ENCODE assay signal across 10 mouse cellular contexts in the genomic region with DNA sequence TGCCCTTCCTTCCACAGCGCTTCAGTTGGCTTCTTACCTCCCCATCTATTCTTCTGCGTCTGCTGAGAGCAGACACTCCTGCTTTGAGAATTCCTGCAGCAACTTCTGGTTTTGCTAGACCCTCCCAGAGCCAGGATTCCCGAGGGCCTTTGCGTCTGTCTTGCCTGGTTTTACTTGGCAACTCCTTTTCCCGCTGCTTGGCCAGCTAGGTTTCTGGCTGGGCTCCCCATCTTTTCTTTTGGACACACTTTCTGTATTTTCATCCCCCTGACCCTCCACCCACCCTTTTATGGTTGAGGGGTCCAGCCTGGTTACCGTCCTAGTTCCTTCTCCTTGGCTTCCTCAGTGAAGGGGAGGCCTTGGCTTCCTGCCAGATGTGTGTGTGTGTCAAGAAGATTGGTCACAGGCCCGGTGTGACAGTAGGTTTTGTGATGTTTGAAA. TPM values are rescaled to one million over a fixed set of nuclear protein-coding genes. Genes with fewer than 3 reads are reported as not detected.
A peak's percentile ranks its signal among the peaks of the same experiment; 100 is the strongest.
DNase-seq lines count a peak whose midpoint lies in the region; ATAC-seq and TF ChIP-seq lines count a peak whose summit lies in the region.
"Had no signal": no experiment of that assay in that cellular context is flagged by ENCODE, and none has a peak within 500 bp of the region (broad histone marks: within the 10 kb centered on the region; RNA-seq: fewer than 3 reads in every experiment).

No protein-coding gene starts in this region.

- H3K4me3 ChIP-seq in hindbrain, postnatal 0 days (ENCODE audit: low read length), result no peak overlapping the region
- no peak overlapping the region for H3K4me3 ChIP-seq in hindbrain, embryonic 13.5 days
- peak overlapping the region; percentile 5; the same call in 1 of the 2 replicates for H3K4me3 ChIP-seq in gastrocnemius, adult 2 months
- H3K4me3 ChIP-seq in limb, embryonic 15.5 days, result no peak overlapping the region
- no peak overlapping the region for H3K4me3 ChIP-seq in thymus, adult 2 months (ENCODE audit: control insufficient read depth, insufficient read depth, low read length)
- H3K4me3 ChIP-seq: stomach, embryonic 15.5 days had no signal

- no peaks in the 10 kb centered on the region for H3K4me1 ChIP-seq in hindbrain, postnatal 0 days (ENCODE audit: insufficient read depth, low read length)
- H3K4me1 ChIP-seq in hindbrain, embryonic 13.5 days (replicated peaks), result peaks cover 17% of the 10 kb centered on the region; the same call in 1 of the 2 replicates
- H3K4me1 ChIP-seq in limb, embryonic 15.5 days, result peaks cover 12% of the 10 kb centered on the region
- H3K4me1 ChIP-seq in thymus, adult 2 months (replicated peaks; ENCODE audit: control insufficient read depth, insufficient read depth, low read length), result peaks cover 17% of the 10 kb centered on the region
- H3K4me1 ChIP-seq: stomach, embryonic 15.5 days had no signal

- ATAC-seq in hindbrain, postnatal 0 days, result peak; percentile 52
- ATAC-seq in hindbrain, embryonic 13.5 days (ENCODE audit: low FRiP score), result no peak
- ATAC-seq in limb, embryonic 15.5 days (ENCODE audit: insufficient number of reproducible peaks, low FRiP score, low TSS enrichment, low read depth), result no peak

- DNase-seq in hindbrain, postnatal 0 days (ENCODE audit: low spot score), result peak; percentile 69
- DNase-seq in right cerebral cortex, postnatal 14 days, result peak; percentile 27
- no peak for DNase-seq in right cerebral cortex, adult 18-20 months
- peak; percentile 57 for DNase-seq in gastrocnemius, adult 2 months
- no peak for DNase-seq in spleen, postnatal 4 days (ENCODE audit: low spot score in 2 of 2)
- DNase-seq in thymus, adult 2 months, result no peak

- intact Hi-C loops in gastrocnemius, adult 2 months (cut with DNase I), result no loop called here

- H3K9me3 ChIP-seq in hindbrain, postnatal 0 days (ENCODE audit: low read length), result no peaks in the 10 kb centered on the region
- no peaks in the 10 kb centered on the region for H3K9me3 ChIP-seq in hindbrain, embryonic 13.5 days
- H3K9me3 ChIP-seq in limb, embryonic 15.5 days, result no peaks in the 10 kb centered on the region
- H3K9me3 ChIP-seq: stomach, embryonic 15.5 days had no signal

- TF ChIP-seq POLR2A in thymus, adult 2 months (IDR thresholded peaks at IDR 0.05; ENCODE audit: control insufficient read depth, extremely low read depth, insufficient read depth, low read length, poor library complexity), result no peak

- no peak overlapping the region for H3K27ac ChIP-seq in hindbrain, postnatal 0 days
- H3K27ac ChIP-seq in hindbrain, embryonic 13.5 days, result no peak overlapping the region
- H3K27ac ChIP-seq in gastrocnemius, adult 2 months, result peak overlapping the region; percentile 20
- H3K27ac ChIP-seq in limb, embryonic 15.5 days, result peak overlapping the region; percentile 47
- H3K27ac ChIP-seq in thymus, adult 2 months (ENCODE audit: control insufficient read depth, insufficient read depth, low read length), result no peak overlapping the region
- H3K27ac ChIP-seq: macrophage; stomach, embryonic 15.5 days had no signal

- no peak for TF ChIP-seq CTCF in hindbrain, postnatal 0 days (IDR thresholded peaks at IDR 0.05; ENCODE audit: low read depth)
- TF ChIP-seq CTCF in gastrocnemius, adult 2 months (IDR thresholded peaks at IDR 0.05), result no peak
- TF ChIP-seq CTCF in thymus, adult 2 months (IDR thresholded peaks at IDR 0.05; ENCODE audit: borderline replicate concordance, control insufficient read depth, extremely low read depth, insufficient read depth, low read length, poor library complexity), result no peak

- no peaks in the 10 kb centered on the region for H3K27me3 ChIP-seq in hindbrain, postnatal 0 days (ENCODE audit: insufficient read depth, low read length)
- H3K27me3 ChIP-seq in hindbrain, embryonic 13.5 days, result no peaks in the 10 kb centered on the region
- no peaks in the 10 kb centered on the region for H3K27me3 ChIP-seq in limb, embryonic 15.5 days
- H3K27me3 ChIP-seq in thymus, adult 2 months (ENCODE audit: control insufficient read depth, insufficient read depth, low read length), result no peaks in the 10 kb centered on the region
- H3K27me3 ChIP-seq: stomach, embryonic 15.5 days had no signal

- 0 out of 2 replicates have a peak overlapping the region, but pooled peaks have one; percentile 13 for H3K4me2 ChIP-seq in hindbrain, postnatal 0 days (ENCODE audit: low read depth, low read length)
- H3K4me2 ChIP-seq in hindbrain, embryonic 13.5 days, result no peak overlapping the region
- 0 out of 2 replicates have a peak overlapping the region, but pooled peaks have one; percentile 10 for H3K4me2 ChIP-seq in limb, embryonic 15.5 days
- H3K4me2 ChIP-seq: stomach, embryonic 15.5 days had no signal

- WGBS in hindbrain, postnatal 0 days, result 32% methylated on average over 7 of the region's 7 CpGs
- WGBS in hindbrain, embryonic 13.5 days, result 52% methylated on average over 7 of the region's 7 CpGs
- 25% methylated on average over 7 of the region's 7 CpGs for WGBS in limb, embryonic 15.5 days
- WGBS in thymus, adult 2 months, result 72% methylated on average over 7 of the region's 7 CpGs

- no peaks in the 10 kb centered on the region for H3K36me3 ChIP-seq in hindbrain, postnatal 0 days (ENCODE audit: insufficient read depth, low read length)
- H3K36me3 ChIP-seq in hindbrain, embryonic 13.5 days, result no peaks in the 10 kb centered on the region
- no peaks in the 10 kb centered on the region for H3K36me3 ChIP-seq in limb, embryonic 15.5 days
- H3K36me3 ChIP-seq in thymus, adult 2 months (ENCODE audit: control insufficient read depth, insufficient read depth, low read length), result no peaks in the 10 kb centered on the region
- H3K36me3 ChIP-seq: stomach, embryonic 15.5 days had no signal

- no peak overlapping the region for H3K9ac ChIP-seq in hindbrain, postnatal 0 days (replicated peaks; ENCODE audit: low read length)
- no peak overlapping the region for H3K9ac ChIP-seq in hindbrain, embryonic 13.5 days
- no peak overlapping the region for H3K9ac ChIP-seq in limb, embryonic 15.5 days
- H3K9ac ChIP-seq: stomach, embryonic 15.5 days had no signal

RNA-seq across cellular contexts. Expression of gene Vav3, which starts 26.0 kb away (rescaled TPM):
- 7.3 and 10.1 TPM in 2 replicates for total RNA-seq in hindbrain, postnatal 0 days (2014; rRNA removed)
- 6.7 and 8.2 TPM in 2 replicates for polyA plus RNA-seq in hindbrain, postnatal 0 days (2015; fragmentation: Nextera tagmentation; extraction: Ambion mirVana)
- 23.2 and 24.8 TPM in 2 replicates for polyA plus RNA-seq in hindbrain, embryonic 13.5 days (2015; fragmentation: Nextera tagmentation; extraction: Ambion mirVana)
- 1 to 10 TPM in 1 of 2 experiments, under 1 TPM in 1; 0.94 to 2.6 TPM for total RNA-seq in gastrocnemius, adult 2 months (2021)
- polyA plus RNA-seq in limb, embryonic 15.5 days (2015; fragmentation: Nextera tagmentation; extraction: Ambion mirVana), result 30.0 and 31.3 TPM in 2 replicates
- 3.1 and 3.2 TPM in 2 replicates for polyA plus RNA-seq in thymus, adult 2 months (2012; rRNA removed)

Comparison
In these comparisons a context has a peak if more than half of its experiments do, and no peak if none do; other contexts are left out.
1. DNase-seq: peak in hindbrain, postnatal 0 days (single experiment), right cerebral cortex, postnatal 14 days (single experiment) and gastrocnemius, adult 2 months (single experiment); none in right cerebral cortex, adult 18-20 months (single experiment), spleen, postnatal 4 days (0 of 2) and thymus, adult 2 months (single experiment).
2. H3K27ac ChIP-seq: peak in gastrocnemius, adult 2 months (single experiment) and limb, embryonic 15.5 days (single experiment); none in hindbrain, postnatal 0 days (single experiment), hindbrain, embryonic 13.5 days (single experiment) and thymus, adult 2 months (single experiment).